Comparison of ENCODE assay signal across 18 mouse cellular contexts in the genomic region with DNA sequence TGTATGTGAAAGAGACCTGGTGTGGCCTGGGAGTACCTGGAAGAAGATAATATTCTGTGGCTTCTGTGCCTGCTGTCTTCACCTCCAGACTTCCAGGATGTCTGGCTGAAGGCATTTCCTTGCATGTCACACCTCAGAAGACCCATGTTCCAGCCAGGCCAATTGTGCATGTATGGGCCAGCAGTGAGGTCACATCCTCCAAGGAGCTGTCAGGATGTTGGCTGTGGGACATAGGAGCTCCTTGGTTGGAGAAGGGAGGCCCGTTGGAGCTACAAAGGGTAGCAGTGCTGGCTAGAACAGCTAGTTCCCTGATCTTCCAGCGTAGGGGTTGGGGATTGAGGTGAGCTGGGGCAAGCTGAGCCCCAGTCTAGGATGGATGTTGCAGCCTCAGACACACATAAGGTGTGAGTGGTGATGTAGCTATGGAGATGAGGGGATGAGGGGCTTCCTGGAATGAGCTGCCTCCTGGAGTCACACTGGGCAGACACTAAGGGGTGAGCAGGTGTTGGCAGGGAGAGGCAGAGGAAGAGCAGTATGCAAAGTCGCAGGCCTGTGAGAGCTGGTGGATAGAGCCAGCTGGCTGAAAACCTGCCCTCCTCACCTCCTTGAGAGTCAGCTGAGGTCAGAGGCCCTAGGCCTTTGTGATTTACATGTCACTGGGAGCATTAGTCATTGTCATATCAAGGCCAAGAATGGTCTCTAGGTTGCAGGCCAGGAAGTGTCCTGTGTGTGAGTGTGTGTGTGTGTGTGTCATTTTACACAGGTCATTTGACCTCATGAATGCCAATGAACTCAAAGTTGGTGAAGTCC. TPM values are rescaled to one million over a fixed set of nuclear protein-coding genes. Genes with fewer than 3 reads are reported as not detected.
DNase-seq lines count a peak whose midpoint lies in the region; ATAC-seq and TF ChIP-seq lines count a peak whose summit lies in the region.
"Had no signal": no experiment of that assay in that cellular context is flagged by ENCODE, and none has a peak within 500 bp of the region (broad histone marks: within the 10 kb centered on the region; RNA-seq: fewer than 3 reads in every experiment).

No protein-coding gene starts in this region.

- H3K27me3 ChIP-seq in hindbrain, embryonic 12.5 days: peaks cover 38% of the 10 kb centered on the region
- H3K27me3 ChIP-seq in hindbrain, embryonic 10.5 days (ENCODE audit: insufficient read depth, poor library complexity, severe bottlenecking): peaks cover 44% of the 10 kb centered on the region
- no peaks in the 10 kb centered on the region for H3K27me3 ChIP-seq in midbrain, postnatal 0 days (ENCODE audit: insufficient read depth, low read length)
- H3K27me3 ChIP-seq in liver, embryonic 11.5 days (replicated peaks; ENCODE audit: control insufficient read depth, insufficient read depth, low read length): peaks cover 35% of the 10 kb centered on the region
- H3K27me3 ChIP-seq in thymus, adult 2 months (ENCODE audit: control insufficient read depth, insufficient read depth, low read length): no peaks in the 10 kb centered on the region; the same call in 1 of the 2 replicates

- ATAC-seq in hindbrain, embryonic 12.5 days (ENCODE audit: low FRiP score): no peak
- no peak for ATAC-seq in midbrain, postnatal 0 days (ENCODE audit: low FRiP score)
- ATAC-seq in liver, embryonic 11.5 days (replicated peaks; ENCODE audit: low FRiP score): no peak
- ATAC-seq: intestine, embryonic 16.5 days had no signal

- peak overlapping the region; percentile 21 for H3K4me2 ChIP-seq in hindbrain, embryonic 12.5 days (replicated peaks)
- H3K4me2 ChIP-seq in midbrain, postnatal 0 days (ENCODE audit: low read depth, low read length, poor library complexity, severe bottlenecking): peak overlapping the region; percentile 70
- no peak overlapping the region for H3K4me2 ChIP-seq in liver, embryonic 11.5 days
- H3K4me2 ChIP-seq: limb, embryonic 13.5 days; stomach, embryonic 15.5 days had no signal

- H3K27ac ChIP-seq in hindbrain, embryonic 12.5 days: no peak overlapping the region
- no peak overlapping the region for H3K27ac ChIP-seq in hindbrain, embryonic 10.5 days
- no peak overlapping the region for H3K27ac ChIP-seq in midbrain, postnatal 0 days (ENCODE audit: low read depth, low read length)
- H3K27ac ChIP-seq in liver, embryonic 11.5 days (ENCODE audit: low read depth, low read length): no peak overlapping the region
- H3K27ac ChIP-seq in thymus, adult 2 months (ENCODE audit: control insufficient read depth, insufficient read depth, low read length): no peak overlapping the region
- H3K27ac ChIP-seq: heart, embryonic 10.5 days; limb, embryonic 13.5 days; stomach, embryonic 15.5 days had no signal

- WGBS in hindbrain, embryonic 12.5 days: 70% methylated on average over 3 of the region's 3 CpGs
- 78% methylated on average over 3 of the region's 3 CpGs for WGBS in hindbrain, embryonic 10.5 days
- WGBS in midbrain, postnatal 0 days: 76% methylated on average over 3 of the region's 3 CpGs
- 77% methylated on average over 3 of the region's 3 CpGs for WGBS in liver, embryonic 11.5 days
- WGBS in thymus, adult 2 months: 71% methylated on average over 3 of the region's 3 CpGs

- H3K4me3 ChIP-seq in hindbrain, embryonic 12.5 days: no peak overlapping the region
- H3K4me3 ChIP-seq in hindbrain, embryonic 10.5 days: no peak overlapping the region
- peak overlapping the region; percentile 64; the same call in 1 of the 2 replicates for H3K4me3 ChIP-seq in midbrain, postnatal 0 days (ENCODE audit: low read depth, low read length)
- no peak overlapping the region for H3K4me3 ChIP-seq in liver, embryonic 11.5 days (ENCODE audit: low read depth, low read length)
- no peak overlapping the region for H3K4me3 ChIP-seq in thymus, adult 2 months (ENCODE audit: control insufficient read depth, insufficient read depth, low read length)
- H3K4me3 ChIP-seq: heart, embryonic 10.5 days; limb, embryonic 13.5 days; stomach, embryonic 15.5 days had no signal

- H3K4me1 ChIP-seq in hindbrain, embryonic 12.5 days: peaks cover 42% of the 10 kb centered on the region
- peaks cover 39% of the 10 kb centered on the region for H3K4me1 ChIP-seq in hindbrain, embryonic 10.5 days (replicated peaks)
- H3K4me1 ChIP-seq in midbrain, postnatal 0 days (ENCODE audit: insufficient read depth, low read length): peaks cover 30% of the 10 kb centered on the region
- H3K4me1 ChIP-seq in liver, embryonic 11.5 days (replicated peaks; ENCODE audit: control insufficient read depth, insufficient read depth, low read length): no peaks in the 10 kb centered on the region
- H3K4me1 ChIP-seq in thymus, adult 2 months (replicated peaks; ENCODE audit: control insufficient read depth, insufficient read depth, low read length): peaks cover 4% of the 10 kb centered on the region

- no peak overlapping the region for H3K9ac ChIP-seq in hindbrain, embryonic 12.5 days
- H3K9ac ChIP-seq in midbrain, postnatal 0 days (replicated peaks; ENCODE audit: low read length, poor library complexity, severe bottlenecking): no peak overlapping the region
- no peak overlapping the region for H3K9ac ChIP-seq in liver, embryonic 11.5 days (ENCODE audit: low read depth, low read length)
- H3K9ac ChIP-seq: limb, embryonic 13.5 days; stomach, embryonic 15.5 days had no signal

- peak; percentile 44 to 46 for DNase-seq in cerebellum, adult 18-20 months
- no peak for DNase-seq in cerebellum, postnatal 14 days
- DNase-seq in hindbrain, embryonic 10.5 days (ENCODE audit: low spot score): no peak
- DNase-seq in cerebellum, postnatal 25 days: peak; percentile 51 to 56
- no peak for DNase-seq in midbrain, postnatal 0 days (ENCODE audit: low spot score)
- DNase-seq in liver, embryonic 11.5 days (ENCODE audit: low spot score): no peak
- DNase-seq in thymus, adult 2 months: no peak
- DNase-seq: gastrocnemius, postnatal 25 days; heart, postnatal 14 days; spleen, adult 18-20 months; thymus, postnatal 36 days had no signal

- H3K36me3 ChIP-seq in hindbrain, embryonic 12.5 days: no peaks in the 10 kb centered on the region
- no peaks in the 10 kb centered on the region for H3K36me3 ChIP-seq in hindbrain, embryonic 10.5 days
- H3K36me3 ChIP-seq in midbrain, postnatal 0 days (ENCODE audit: insufficient read depth, low read length): no peaks in the 10 kb centered on the region
- no peaks in the 10 kb centered on the region for H3K36me3 ChIP-seq in liver, embryonic 11.5 days (ENCODE audit: control insufficient read depth, insufficient read depth, low read length)
- H3K36me3 ChIP-seq in thymus, adult 2 months (ENCODE audit: control insufficient read depth, insufficient read depth, low read length): no peaks in the 10 kb centered on the region
- H3K36me3 ChIP-seq: heart, embryonic 10.5 days; limb, embryonic 13.5 days; stomach, embryonic 15.5 days had no signal

- TF ChIP-seq CTCF in midbrain, postnatal 0 days (IDR thresholded peaks at IDR 0.05): no peak
- no peak for TF ChIP-seq CTCF in thymus, adult 2 months (IDR thresholded peaks at IDR 0.05; ENCODE audit: borderline replicate concordance, control insufficient read depth, extremely low read depth, insufficient read depth, low read length, poor library complexity)

- TF ChIP-seq POLR2A in thymus, adult 2 months (IDR thresholded peaks at IDR 0.05; ENCODE audit: control insufficient read depth, extremely low read depth, insufficient read depth, low read length, poor library complexity): no peak

- H3K9me3 ChIP-seq in hindbrain, embryonic 12.5 days (replicated peaks): no peaks in the 10 kb centered on the region; the same call in 1 of the 2 replicates
- H3K9me3 ChIP-seq in hindbrain, embryonic 10.5 days: no peaks in the 10 kb centered on the region
- no peaks in the 10 kb centered on the region for H3K9me3 ChIP-seq in midbrain, postnatal 0 days (ENCODE audit: low read length)
- no peaks in the 10 kb centered on the region for H3K9me3 ChIP-seq in liver, embryonic 11.5 days (ENCODE audit: control insufficient read depth, low read length)
- H3K9me3 ChIP-seq: heart, embryonic 10.5 days; limb, embryonic 13.5 days; stomach, embryonic 15.5 days had no signal

RNA-seq across cellular contexts. Expression of a gene that starts 5.3 kb away (rescaled TPM):
- 8.2 and 9.8 TPM in 2 replicates for polyA plus RNA-seq in hindbrain, embryonic 12.5 days (2016; fragmentation: Nextera tagmentation; extraction: Ambion mirVana)
- polyA plus RNA-seq in hindbrain, embryonic 10.5 days (2016; fragmentation: Nextera tagmentation; extraction: Ambion mirVana): 0.83 and 2.3 TPM in 2 replicates
- total RNA-seq in midbrain, postnatal 0 days (2014; rRNA removed): 43.8 and 44.9 TPM in 2 replicates
- 24.0 and 26.5 TPM in 2 replicates for polyA plus RNA-seq in midbrain, postnatal 0 days (2015; fragmentation: Nextera tagmentation; extraction: Ambion mirVana)
- polyA plus RNA-seq in liver, embryonic 11.5 days (2014; fragmentation: Nextera tagmentation; extraction: Ambion mirVana): 0.25 and 0.32 TPM in 2 replicates
- 1.3 and 1.6 TPM in 2 replicates for polyA plus RNA-seq in thymus, adult 2 months (2012; rRNA removed)
- polyA plus RNA-seq: kidney, embryonic 16.5 days had no signal

RNA-seq across cellular contexts. Expression of a gene that starts 25.3 kb away (rescaled TPM):
- polyA plus RNA-seq in hindbrain, embryonic 12.5 days (2016; fragmentation: Nextera tagmentation; extraction: Ambion mirVana): 2.6 and 12.1 TPM in 2 replicates
- polyA plus RNA-seq in hindbrain, embryonic 10.5 days (2016; fragmentation: Nextera tagmentation; extraction: Ambion mirVana): 0.18 and 0.25 TPM in 2 replicates
- 2.8 TPM in 1 of 2 replicates, not detected in the other for total RNA-seq in midbrain, postnatal 0 days (2014; rRNA removed)
- polyA plus RNA-seq in midbrain, postnatal 0 days (2015; fragmentation: Nextera tagmentation; extraction: Ambion mirVana): 0.11 and 0.52 TPM in 2 replicates
- 2.1 and 2.3 TPM in 2 replicates for polyA plus RNA-seq in liver, embryonic 11.5 days (2014; fragmentation: Nextera tagmentation; extraction: Ambion mirVana)
- 0.05 TPM in 1 of 2 replicates, not detected in the other for polyA plus RNA-seq in thymus, adult 2 months (2012; rRNA removed)
- total RNA-seq: common myeloid progenitor, adult 5-6 weeks; heart, postnatal 14 days had no signal

Comparison
In these comparisons a context has a peak if more than half of its experiments do, and no peak if none do; other contexts are left out.
1. DNase-seq: peak in cerebellum, adult 18-20 months (2 of 2) and cerebellum, postnatal 25 days (2 of 2); none in cerebellum, postnatal 14 days (0 of 2), hindbrain, embryonic 10.5 days (single experiment), midbrain, postnatal 0 days (single experiment), liver, embryonic 11.5 days (single experiment) and thymus, adult 2 months (single experiment).